Mouse (Mus musculus) forebrain, embryonic 14.5 days (tissue): ENCODE results near the gene Upp2. TPM values are rescaled to one million over a fixed set of nuclear protein-coding genes. Genes with fewer than 3 reads are reported as not detected.

Source experiments
- ATAC-seq: fragments of 200-750 bp; cut with Nextera tagmentation; 2 replicates; pipeline ENCODE4 v1.8.0; 2017; ENCODE audit warnings: mild to moderate bottlenecking, moderate library complexity
- DNase-seq: peaks from one replicate; pipeline ENCODE4 v3.0.0-alpha.2; 2015; ENCODE audit warnings: low spot score
- H3K27ac ChIP-seq: fragments of 300-500 bp; sonication (generic); 2 replicates; pipeline ENCODE4 v1.5.1; 2014; ENCODE audit warnings: low read depth, mild to moderate bottlenecking, control low read depth, low read length, moderate library complexity
- H3K27me3 ChIP-seq: fragments of 300-500 bp; sonication (generic); replicated peaks from 2 replicates; pipeline ENCODE4 v1.6.1; 2014; ENCODE audit warnings: low read length, control low read depth, mixed read lengths; ENCODE audit not compliant: control insufficient read depth, insufficient read depth
- H3K36me3 ChIP-seq: fragments of 300-500 bp; sonication (generic); 2 replicates; pipeline ENCODE4 v1.6.1; 2014; ENCODE audit warnings: low read length, control low read depth; ENCODE audit not compliant: control insufficient read depth, insufficient read depth
- H3K4me1 ChIP-seq: fragments of 300-500 bp; sonication (generic); 2 replicates; pipeline ENCODE4 v1.6.1; 2014; ENCODE audit warnings: antibody characterized with exemption, low read length, control low read depth; ENCODE audit not compliant: control insufficient read depth, insufficient read depth
- H3K4me2 ChIP-seq: fragments of 300-500 bp; sonication (generic); 2 replicates; pipeline ENCODE4 v1.6.1; 2014; ENCODE audit warnings: mild to moderate bottlenecking, control low read depth, low read length
- H3K4me3 ChIP-seq: fragments of 300-500 bp; sonication (generic); 2 replicates; pipeline ENCODE4 v1.5.1; 2014; ENCODE audit warnings: low read depth, low read length, control low read depth
- H3K9ac ChIP-seq: fragments of 300-500 bp; sonication (generic); 2 replicates; pipeline ENCODE4 v1.6.1; 2014; ENCODE audit warnings: mild to moderate bottlenecking, low read length, control low read depth, moderate library complexity
- H3K9me3 ChIP-seq: fragments of 300-500 bp; sonication (generic); replicated peaks from 2 replicates; pipeline ENCODE4 v1.6.1; 2016; ENCODE audit warnings: low read length, control low read depth, mixed read lengths; ENCODE audit not compliant: control insufficient read depth
- WGBS: fragments of 180-500 bp; shearing (Covaris S2); extraction: QIAGEN DNeasy Blood & Tissue Kit; methylation state at CpG from one replicate; pipeline ENCODE4 v1.1.7; 2014; 5-methylcytosine and 5-hydroxymethylcytosine counted together
- polyA plus RNA-seq: library from polyadenylated mRNA; unstranded; fragments of >200 nt; fragmentation: Nextera tagmentation; extraction: Ambion mirVana; gene quantifications from 2 replicates; pipeline ENCODE4 v1.2.1, GENCODE M21; 2014

The Upp2 gene
- polyA plus RNA-seq, 1 experiment from 2014 or later = 13.1 TPM

DNA sequence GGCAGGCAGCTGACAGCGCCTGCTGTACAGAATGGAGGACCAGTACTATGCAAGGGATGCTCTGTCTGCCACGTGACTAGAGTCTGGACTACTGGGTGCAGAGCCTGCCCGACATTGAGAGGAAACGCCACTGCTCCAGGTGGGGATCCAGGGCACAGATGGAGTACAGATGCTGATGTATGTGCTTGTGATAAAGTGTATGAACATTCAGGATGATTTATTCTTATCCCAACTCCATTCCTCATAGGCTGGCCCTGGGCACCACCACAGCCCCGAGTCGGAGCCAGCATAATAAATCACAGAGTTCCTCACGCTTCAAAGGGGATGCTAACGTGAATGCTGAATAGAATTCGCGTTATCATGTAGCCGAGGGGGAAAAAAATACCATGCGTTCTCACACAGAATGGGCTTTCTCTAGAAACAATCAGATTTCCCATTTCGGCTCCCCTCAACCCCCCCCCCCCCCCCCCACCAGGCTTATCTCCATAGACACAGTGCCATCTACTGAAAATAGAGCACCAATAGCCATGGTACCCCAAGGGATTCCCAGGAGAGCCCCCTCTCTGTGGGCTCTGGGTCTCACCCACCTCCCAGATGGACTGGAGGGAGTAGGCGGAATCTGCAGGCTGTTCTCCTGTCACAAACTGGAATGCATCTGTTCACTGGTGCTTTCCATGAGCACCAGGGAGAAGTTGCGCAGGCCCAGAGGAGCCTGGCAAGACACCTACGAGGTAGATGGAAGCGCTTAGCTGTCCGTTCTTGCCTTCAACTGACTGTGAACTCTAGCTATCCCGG lies 74.9 kb downstream of the Upp2 start:
- H3K27ac ChIP-seq = no peak overlapping the region
- no peaks in the 10 kb centered on the region for H3K4me1 ChIP-seq
- WGBS = 72% methylated on average over 19 of the region's 19 CpGs
- no peaks in the 10 kb centered on the region for H3K36me3 ChIP-seq
- peak; percentile 65; the same call in 1 of the 2 replicates for ATAC-seq
- no peaks in the 10 kb centered on the region for H3K9me3 ChIP-seq
- no peak overlapping the region for H3K4me3 ChIP-seq
- no peaks in the 10 kb centered on the region for H3K27me3 ChIP-seq
- no peak overlapping the region for H3K9ac ChIP-seq
- H3K4me2 ChIP-seq = no peak overlapping the region
- no peak for DNase-seq

DNA sequence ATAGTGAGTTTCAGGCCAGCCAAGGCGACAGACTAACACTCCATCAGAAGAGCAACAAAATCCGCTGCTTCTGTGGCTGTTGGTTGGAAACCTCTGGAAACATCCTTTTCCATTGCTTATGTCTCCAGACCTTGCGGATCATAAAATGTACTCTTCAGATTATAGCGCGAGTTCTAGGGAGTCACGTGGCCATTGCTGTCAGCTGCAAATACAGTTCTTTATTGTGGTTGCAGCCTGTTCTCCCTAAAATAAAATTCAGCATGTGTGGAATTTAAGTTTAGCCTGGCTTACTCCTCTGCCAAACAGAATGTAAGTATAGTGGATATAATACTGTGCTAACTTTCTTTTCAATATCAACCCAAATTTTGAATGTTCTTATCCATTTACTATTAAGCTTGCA lies 78.6 kb downstream of the Upp2 start:
- Histone ChIP-seq H3K27me3 (no peaks in the 10 kb centered on the region), H3K9ac (no peak overlapping the region), H3K36me3 (no peaks in the 10 kb centered on the region), H3K4me3 (no peak overlapping the region), H3K27ac (no peak overlapping the region), H3K4me1 (no peaks in the 10 kb centered on the region), H3K4me2 (no peak overlapping the region), H3K9me3 (no peaks in the 10 kb centered on the region)
- DNase-seq (no peak), ATAC-seq (no peak)
- 95% methylated on average over 6 of the region's 6 CpGs for WGBS

DNA sequence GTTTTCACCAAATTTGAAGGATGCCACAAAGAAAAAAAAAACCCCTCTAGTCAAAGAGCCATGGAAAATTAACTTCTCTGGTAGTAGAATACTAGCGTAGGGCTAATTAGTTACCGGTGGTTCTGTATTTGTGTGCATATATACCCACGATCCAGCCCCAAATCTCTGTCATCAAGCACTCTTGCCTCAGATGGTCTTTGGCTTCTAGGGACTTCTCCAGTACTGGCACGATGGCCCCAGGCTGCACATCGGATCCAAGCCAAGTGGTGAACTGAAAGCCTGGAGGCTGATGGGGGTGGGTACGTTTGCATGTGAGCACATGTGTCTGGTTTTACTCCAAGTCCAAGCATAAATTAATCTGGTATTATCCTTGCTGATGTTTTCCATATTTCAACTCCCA lies 88.1 kb downstream of the Upp2 start:
- H3K9me3 ChIP-seq = 0 out of 2 replicates have a peak, but pooled peaks cover 3% of the 10 kb centered on the region
- no peaks in the 10 kb centered on the region for H3K27me3 ChIP-seq
- no peaks in the 10 kb centered on the region for H3K4me1 ChIP-seq
- no peak overlapping the region for H3K4me2 ChIP-seq
- ATAC-seq (no peak), DNase-seq (no peak)
- H3K4me3 ChIP-seq = no peak overlapping the region
- no peaks in the 10 kb centered on the region for H3K36me3 ChIP-seq
- H3K9ac ChIP-seq = no peak overlapping the region
- WGBS = 84% methylated on average over 6 of the region's 6 CpGs
- no peak overlapping the region for H3K27ac ChIP-seq

DNA sequence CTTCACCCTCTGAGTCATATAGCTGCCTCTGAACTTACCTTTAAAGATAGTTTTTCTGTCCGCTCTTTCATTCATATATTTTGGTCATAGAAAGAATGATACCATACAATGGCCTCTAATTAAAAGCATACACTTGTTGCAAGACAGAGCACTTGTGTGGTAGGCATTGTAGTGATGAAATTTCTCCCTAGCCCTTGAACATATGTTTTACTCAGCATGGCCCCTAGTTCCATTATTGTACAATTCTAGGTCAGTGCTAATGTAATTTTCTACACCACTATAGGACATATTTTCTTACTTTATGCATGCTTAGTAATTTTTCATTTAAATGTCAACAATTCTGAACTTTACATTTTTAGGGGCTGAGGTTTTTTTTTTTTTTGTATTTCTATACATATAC lies 89.9 kb downstream of the Upp2 start:
- ATAC-seq (no peak), DNase-seq (no peak)
- H3K9me3 ChIP-seq = 0 out of 2 replicates have a peak, but pooled peaks cover 3% of the 10 kb centered on the region
- no peaks in the 10 kb centered on the region for H3K27me3 ChIP-seq
- no peak overlapping the region for H3K4me3 ChIP-seq
- WGBS = 85% methylated on average over 1 of the region's 1 CpGs
- no peak overlapping the region for H3K4me2 ChIP-seq
- H3K36me3 ChIP-seq = no peaks in the 10 kb centered on the region
- H3K27ac ChIP-seq = no peak overlapping the region
- no peak overlapping the region for H3K9ac ChIP-seq
- H3K4me1 ChIP-seq = 0 out of 2 replicates have a peak, but pooled peaks cover 3% of the 10 kb centered on the region

DNA sequence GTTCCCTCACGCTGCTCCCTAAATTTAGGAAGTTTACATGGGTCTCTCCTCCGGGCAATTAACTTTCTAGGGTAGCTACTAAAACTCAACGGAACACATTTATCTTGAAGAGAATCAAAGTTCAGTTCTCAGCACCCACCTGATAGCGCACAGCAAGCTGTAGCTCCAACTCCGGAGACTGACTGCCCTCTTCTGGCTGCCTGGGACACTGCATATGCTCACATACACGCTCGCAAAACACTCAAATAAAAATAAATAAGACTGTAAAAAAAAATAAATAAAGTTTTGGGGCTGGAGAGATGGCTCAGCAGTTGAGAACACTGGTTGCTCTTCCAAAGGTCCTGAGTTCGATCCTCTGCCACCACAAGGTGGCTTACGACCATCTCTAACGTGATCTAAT lies 90.8 kb downstream of the Upp2 start:
- Histone ChIP-seq H3K9ac (no peak overlapping the region), H3K27ac (no peak overlapping the region), H3K27me3 (no peaks in the 10 kb centered on the region), H3K4me3 (no peak overlapping the region), H3K4me2 (no peak overlapping the region), H3K36me3 (no peaks in the 10 kb centered on the region), H3K9me3 (0 out of 2 replicates have a peak, but pooled peaks cover 3% of the 10 kb centered on the region), H3K4me1 (0 out of 2 replicates have a peak, but pooled peaks cover 3% of the 10 kb centered on the region)
- ATAC-seq (no peak), DNase-seq (no peak)
- 95% methylated on average over 10 of the region's 10 CpGs for WGBS

DNA sequence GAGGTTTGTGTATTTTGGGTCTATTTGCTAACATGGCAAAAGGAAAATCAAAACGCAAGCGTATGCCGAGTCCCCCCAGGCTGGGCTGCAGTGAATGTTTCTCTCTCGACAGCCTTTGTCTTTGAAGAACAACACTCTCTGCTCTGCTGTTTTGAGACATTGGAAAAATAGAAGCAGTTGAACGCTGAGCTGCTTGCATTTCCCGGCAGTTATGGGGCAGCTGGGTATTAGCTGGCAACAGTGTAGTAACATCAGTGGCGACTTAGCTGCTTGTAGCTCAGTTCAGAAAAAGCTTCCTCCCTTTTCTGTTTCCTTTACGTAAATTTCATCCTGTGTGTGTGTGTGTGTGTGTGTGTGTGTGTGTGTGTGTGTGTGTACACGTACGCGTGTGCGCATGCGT lies 93.5 kb downstream of the Upp2 start:
- Histone ChIP-seq H3K4me3 (no peak overlapping the region), H3K27ac (no peak overlapping the region), H3K27me3 (no peaks in the 10 kb centered on the region), H3K4me2 (no peak overlapping the region), H3K36me3 (no peaks in the 10 kb centered on the region), H3K9me3 (0 out of 2 replicates have a peak, but pooled peaks cover 3% of the 10 kb centered on the region), H3K4me1 (0 out of 2 replicates have a peak, but pooled peaks cover 3% of the 10 kb centered on the region), H3K9ac (0 out of 2 replicates have a peak overlapping the region, but pooled peaks have one; percentile 5)
- whole genome bisulfite sequencing = 61% methylated on average over 13 of the region's 13 CpGs
- ATAC-seq = no peak
- peak; percentile 44 for DNase-seq

DNA sequence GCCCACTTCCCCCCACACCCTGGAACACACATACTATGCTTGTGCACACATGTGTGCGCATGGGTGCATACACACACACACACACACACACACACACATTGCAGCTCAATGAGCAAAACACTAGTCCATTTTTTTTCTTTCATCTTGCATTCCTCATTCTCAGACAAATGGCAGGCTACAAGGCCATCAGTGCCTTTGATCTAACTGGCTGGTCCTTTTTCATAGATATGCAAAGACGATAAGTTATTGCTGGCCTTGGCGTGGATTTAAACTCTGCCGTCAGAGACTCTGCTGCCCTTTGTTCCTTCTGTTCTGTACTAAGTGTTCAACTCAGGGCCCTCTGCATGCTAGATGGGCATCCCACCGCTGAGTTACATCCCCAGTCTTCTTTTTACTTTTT lies 94.0 kb downstream of the Upp2 start:
- Histone ChIP-seq H3K27me3 (no peaks in the 10 kb centered on the region), H3K36me3 (no peaks in the 10 kb centered on the region), H3K9me3 (0 out of 2 replicates have a peak, but pooled peaks cover 3% of the 10 kb centered on the region), H3K4me1 (0 out of 2 replicates have a peak, but pooled peaks cover 3% of the 10 kb centered on the region), H3K27ac (no peak overlapping the region), H3K4me2 (no peak overlapping the region), H3K4me3 (no peak overlapping the region), H3K9ac (no peak overlapping the region)
- WGBS = 73% methylated on average over 5 of the region's 5 CpGs
- no peak for ATAC-seq
- DNase-seq = no peak

DNA sequence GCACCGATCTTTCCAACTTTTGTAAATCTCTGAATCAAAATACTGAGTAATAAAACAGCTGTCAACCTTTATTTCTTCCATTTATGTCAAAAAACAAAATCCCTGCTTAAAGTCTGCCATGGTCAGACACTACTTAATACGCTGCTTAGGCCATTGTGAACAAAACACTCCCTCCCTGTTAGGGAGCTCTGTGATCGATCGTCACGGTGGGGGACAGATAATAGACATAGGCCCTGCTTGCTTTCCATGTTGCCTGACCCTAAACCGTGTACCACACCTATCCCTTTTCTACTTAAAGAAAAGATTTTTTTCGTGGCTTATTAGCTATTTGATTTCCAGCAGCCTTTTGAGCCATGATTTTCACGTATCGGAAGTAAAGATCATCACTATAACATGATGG lies 95.6 kb downstream of the Upp2 start:
- H3K4me2 ChIP-seq = no peak overlapping the region
- 58% methylated on average over 9 of the region's 9 CpGs for whole genome bisulfite sequencing
- ATAC-seq = no peak
- no peaks in the 10 kb centered on the region for H3K36me3 ChIP-seq
- H3K27ac ChIP-seq = no peak overlapping the region
- H3K4me3 ChIP-seq = no peak overlapping the region
- H3K4me1 ChIP-seq = 0 out of 2 replicates have a peak, but pooled peaks cover 3% of the 10 kb centered on the region
- 0 out of 2 replicates have a peak, but pooled peaks cover 2% of the 10 kb centered on the region for H3K9me3 ChIP-seq
- no peaks in the 10 kb centered on the region for H3K27me3 ChIP-seq
- no peak overlapping the region for H3K9ac ChIP-seq
- no peak for DNase-seq
